Mouse (Mus musculus) hindbrain, embryonic 10.5 days (tissue): Measurements from ENCODE around the gene Rbm5. TPM values are rescaled to one million over a fixed set of nuclear protein-coding genes. Genes with fewer than 3 reads are reported as not detected.

Source experiments
- DNase-seq: peaks from one replicate; pipeline ENCODE4 v3.0.0-alpha.2; 2017; ENCODE audit warnings: low spot score
- H3K27ac ChIP-seq: fragments of 300-500 bp; sonication (generic); 2 replicates; pipeline ENCODE4 v1.5.1; 2016; ENCODE audit warnings: mild to moderate bottlenecking, moderate library complexity
- H3K27me3 ChIP-seq: fragments of 300-500 bp; sonication (generic); 2 replicates; pipeline ENCODE4 v1.6.1; 2016; ENCODE audit warnings: mild to moderate bottlenecking; ENCODE audit not compliant: poor library complexity, insufficient read depth, severe bottlenecking
- H3K36me3 ChIP-seq: fragments of 300-500 bp; sonication (generic); 2 replicates; pipeline ENCODE4 v1.6.1; 2016; ENCODE audit warnings: mild to moderate bottlenecking, moderate library complexity
- H3K4me1 ChIP-seq: fragments of 300-500 bp; sonication (generic); replicated peaks from 2 replicates; pipeline ENCODE4 v1.6.1; 2016; ENCODE audit warnings: mild to moderate bottlenecking
- H3K4me3 ChIP-seq: fragments of 300-500 bp; sonication (generic); 2 replicates; pipeline ENCODE4 v1.5.1; 2016; ENCODE audit warnings: mild to moderate bottlenecking, moderate library complexity
- H3K9me3 ChIP-seq: fragments of 300-500 bp; sonication (generic); 2 replicates; pipeline ENCODE4 v1.6.1; 2016; ENCODE audit warnings: mild to moderate bottlenecking, moderate library complexity
- WGBS: fragments of 180-500 bp; shearing (Covaris S2); methylation state at CpG from one replicate; pipeline ENCODE4 v1.1.7; 2016; 5-methylcytosine and 5-hydroxymethylcytosine counted together
- polyA plus RNA-seq: library from polyadenylated mRNA; unstranded; fragments of >200 nt; fragmentation: Nextera tagmentation; extraction: Ambion mirVana; gene quantifications from 2 replicates; pipeline ENCODE4 v1.2.1, GENCODE M21; 2016

Gene Rbm5
- polyA plus RNA-seq, 1 experiment from 2014 or later: 196 TPM

DNA sequence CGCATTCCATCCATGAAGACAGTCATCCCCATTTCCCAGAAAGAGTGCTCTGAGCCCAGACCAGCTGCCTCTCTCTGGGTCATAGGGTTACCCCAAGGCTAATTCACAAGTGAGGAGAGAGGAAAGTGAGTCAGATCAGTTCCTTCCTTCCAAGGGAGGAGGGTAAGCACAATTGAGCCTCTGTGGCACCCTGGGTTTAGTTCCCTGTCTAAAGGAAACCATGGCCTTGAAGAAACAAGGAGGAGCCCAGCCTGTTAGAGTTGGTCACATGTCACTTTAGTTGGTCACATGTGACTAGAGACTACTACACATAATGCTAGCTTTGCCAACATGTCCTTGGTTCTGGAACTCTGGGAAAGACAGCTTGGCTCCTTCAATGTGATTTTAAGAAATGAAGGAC, 46.0 kb downstream of the Rbm5 start:
- H3K9me3 ChIP-seq: no peaks in the 10 kb centered on the region
- peaks cover 85% of the 10 kb centered on the region for H3K4me1 ChIP-seq
- 91% methylated on average over 1 of the region's 1 CpGs for whole genome bisulfite sequencing
- peaks cover 37% of the 10 kb centered on the region for H3K27me3 ChIP-seq
- DNase-seq: no peak
- peak overlapping the region; percentile 85 for H3K27ac ChIP-seq
- H3K4me3 ChIP-seq: no peak overlapping the region
- H3K36me3 ChIP-seq: no peaks in the 10 kb centered on the region

DNA sequence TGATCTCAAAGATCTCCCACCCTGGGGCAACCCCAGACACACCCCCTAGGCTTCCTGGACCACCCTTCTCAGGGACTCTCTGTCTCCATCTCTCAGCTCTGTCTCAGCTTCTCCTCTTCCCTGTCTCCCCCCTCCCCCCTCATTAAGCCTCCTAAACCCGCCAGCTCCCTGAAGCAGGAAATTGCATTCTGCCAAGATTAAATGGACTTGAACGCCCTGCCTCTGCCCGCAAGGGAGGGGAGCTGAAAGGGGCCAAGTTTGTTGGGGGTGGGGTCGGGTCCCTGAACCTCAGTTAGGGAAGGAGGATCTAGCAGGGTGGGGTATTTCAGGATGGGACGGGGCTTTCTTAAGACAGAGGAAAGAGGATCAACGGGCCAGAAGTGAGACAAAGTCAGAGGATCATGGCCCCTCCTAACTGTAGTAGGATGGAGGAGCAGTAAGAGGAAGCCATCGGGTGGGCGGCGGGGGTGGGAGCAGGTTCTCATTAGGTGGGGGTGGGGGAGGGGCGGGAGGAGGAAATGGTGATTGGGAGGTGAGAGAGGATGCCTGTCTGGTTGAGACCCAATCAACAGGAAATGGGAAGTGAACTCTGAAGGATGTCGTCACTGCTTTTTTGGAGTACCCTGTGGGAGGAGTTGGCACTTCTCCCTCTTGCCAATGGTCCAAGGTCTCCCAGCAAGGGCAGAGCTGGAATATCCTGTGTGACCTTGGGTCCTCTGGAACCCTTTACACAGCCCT, 46.8 kb downstream of the Rbm5 start:
- Histone ChIP-seq H3K27ac (peak overlapping the region; percentile 85), H3K4me3 (peak overlapping the region; percentile 37), H3K36me3 (no peaks in the 10 kb centered on the region), H3K27me3 (peaks cover 44% of the 10 kb centered on the region), H3K4me1 (peaks cover 76% of the 10 kb centered on the region), H3K9me3 (no peaks in the 10 kb centered on the region)
- peak; percentile 44 for DNase-seq
- WGBS: 11% methylated on average over 10 of the region's 11 CpGs

DNA sequence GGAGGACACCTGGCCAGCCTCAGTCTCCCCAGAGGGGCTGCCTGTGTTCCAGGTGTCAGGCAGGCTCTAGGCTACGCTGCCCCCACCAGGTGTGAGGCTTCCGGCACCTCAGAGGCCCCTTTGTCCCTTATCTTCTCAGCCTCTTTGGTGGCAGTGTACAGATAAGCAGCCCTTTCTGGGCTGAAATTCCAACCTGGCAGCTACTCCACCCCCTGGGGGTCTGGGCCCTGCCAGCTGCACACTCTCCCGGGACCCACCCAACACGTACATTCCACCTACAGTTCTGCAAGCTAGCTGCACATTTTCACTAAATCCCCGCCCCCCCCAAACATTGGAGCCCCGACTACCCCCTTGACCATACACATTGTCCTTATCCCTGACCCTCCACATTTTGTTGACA, 47.5 kb downstream of the Rbm5 start:
- no peak for DNase-seq
- H3K27ac ChIP-seq: peak overlapping the region; percentile 85
- H3K4me3 ChIP-seq: peak overlapping the region; percentile 37; the same call in 1 of the 2 replicates
- H3K4me1 ChIP-seq: peaks cover 70% of the 10 kb centered on the region
- no peaks in the 10 kb centered on the region for H3K36me3 ChIP-seq
- 20% methylated on average over 6 of the region's 6 CpGs for WGBS
- H3K27me3 ChIP-seq: peaks cover 49% of the 10 kb centered on the region
- no peaks in the 10 kb centered on the region for H3K9me3 ChIP-seq

DNA sequence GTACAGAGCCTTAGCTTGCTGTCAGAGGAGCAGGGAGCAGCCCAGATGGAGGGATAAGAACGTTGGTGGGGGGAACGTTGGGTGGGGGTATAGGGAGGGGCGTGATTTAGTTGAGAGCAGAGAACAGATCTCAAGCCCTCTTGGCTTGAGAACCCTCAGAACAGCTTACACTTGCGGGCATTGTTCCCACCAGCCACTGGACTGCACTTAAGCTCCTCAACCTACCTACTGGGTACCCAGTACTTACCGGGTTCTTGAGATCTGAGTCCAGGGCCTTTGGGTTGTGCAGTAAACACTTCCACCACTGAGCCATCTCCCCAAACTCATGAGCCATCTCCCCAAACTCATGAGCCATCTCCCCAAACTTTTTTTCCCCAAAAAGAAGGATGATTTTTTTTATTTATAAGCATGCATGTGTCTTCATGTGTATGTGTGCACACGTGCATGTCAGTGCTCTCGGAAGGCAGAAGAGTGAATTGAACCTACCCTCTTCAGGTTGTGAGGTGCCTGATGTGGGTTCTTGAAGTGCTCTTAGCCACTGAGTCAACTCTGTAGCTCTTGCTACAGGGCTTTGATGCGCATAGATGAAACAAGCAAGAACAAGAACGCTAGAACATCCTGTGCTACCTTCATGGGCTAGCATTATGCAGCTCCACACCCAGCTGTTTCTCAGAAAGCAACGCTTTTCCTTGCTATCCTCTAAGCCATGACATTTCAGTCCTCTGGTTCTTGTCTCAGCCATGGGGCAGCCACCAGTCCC, 51.8 kb downstream of the Rbm5 start:
- peaks cover 64% of the 10 kb centered on the region for H3K4me1 ChIP-seq
- H3K4me3 ChIP-seq: no peak overlapping the region
- 87% methylated on average over 10 of the region's 10 CpGs for WGBS
- peaks cover 54% of the 10 kb centered on the region for H3K27me3 ChIP-seq
- H3K36me3 ChIP-seq: no peaks in the 10 kb centered on the region
- no peak for DNase-seq
- no peaks in the 10 kb centered on the region for H3K9me3 ChIP-seq
- H3K27ac ChIP-seq: no peak overlapping the region

DNA sequence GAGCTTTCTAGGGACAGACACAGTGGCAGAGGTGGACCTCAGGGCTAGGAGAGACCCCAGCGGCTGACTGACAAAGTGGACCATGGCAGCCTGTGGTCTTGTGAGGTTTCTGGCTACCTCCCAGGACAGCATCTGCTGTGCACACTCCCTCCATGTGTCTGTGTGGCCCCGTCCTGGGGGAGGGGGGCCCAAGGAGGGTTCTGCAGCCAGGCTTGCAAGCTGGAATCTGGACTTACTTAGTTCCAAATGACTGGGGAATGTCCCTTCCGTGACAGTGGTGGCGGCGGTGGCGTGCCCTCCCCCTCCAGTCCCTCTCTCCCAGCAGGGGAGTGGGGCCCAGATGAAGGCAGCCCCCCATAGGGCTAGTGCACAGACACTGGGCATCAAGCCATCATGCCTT, 53.8 kb downstream of the Rbm5 start:
- no peaks in the 10 kb centered on the region for H3K9me3 ChIP-seq
- H3K36me3 ChIP-seq: no peaks in the 10 kb centered on the region
- H3K4me1 ChIP-seq: peaks cover 51% of the 10 kb centered on the region
- peak overlapping the region; percentile 70 for H3K27ac ChIP-seq
- DNase-seq: no peak
- peaks cover 46% of the 10 kb centered on the region for H3K27me3 ChIP-seq
- H3K4me3 ChIP-seq: no peak overlapping the region; the same call in 1 of the 2 replicates
- 33% methylated on average over 6 of the region's 6 CpGs for WGBS

DNA sequence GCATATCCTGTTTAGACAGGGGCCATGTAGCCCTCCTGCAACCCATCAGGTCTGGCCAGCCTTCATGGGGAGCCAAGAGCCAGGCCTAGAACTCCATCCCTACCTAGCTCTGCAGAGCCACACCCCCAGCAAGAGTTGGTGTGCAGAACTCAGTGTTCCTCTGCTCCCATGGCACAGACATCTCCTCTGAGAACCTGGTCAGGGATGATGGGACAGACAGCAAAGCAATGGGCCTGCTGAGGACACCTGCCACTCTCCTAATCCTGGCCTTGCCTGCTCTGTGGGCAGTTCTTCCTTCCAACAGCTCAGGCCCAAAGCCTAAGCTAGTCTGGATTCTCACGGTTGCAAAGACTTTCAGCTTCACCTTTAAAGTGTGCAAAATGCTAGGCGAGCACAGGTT, 55.2 kb downstream of the Rbm5 start:
- Histone ChIP-seq H3K27ac (peak overlapping the region; percentile 81; the same call in 1 of the 2 replicates), H3K4me3 (no peak overlapping the region), H3K9me3 (no peaks in the 10 kb centered on the region), H3K36me3 (no peaks in the 10 kb centered on the region), H3K4me1 (peaks cover 52% of the 10 kb centered on the region), H3K27me3 (peaks cover 51% of the 10 kb centered on the region)
- WGBS: 85% methylated on average over 2 of the region's 2 CpGs
- DNase-seq: no peak

DNA sequence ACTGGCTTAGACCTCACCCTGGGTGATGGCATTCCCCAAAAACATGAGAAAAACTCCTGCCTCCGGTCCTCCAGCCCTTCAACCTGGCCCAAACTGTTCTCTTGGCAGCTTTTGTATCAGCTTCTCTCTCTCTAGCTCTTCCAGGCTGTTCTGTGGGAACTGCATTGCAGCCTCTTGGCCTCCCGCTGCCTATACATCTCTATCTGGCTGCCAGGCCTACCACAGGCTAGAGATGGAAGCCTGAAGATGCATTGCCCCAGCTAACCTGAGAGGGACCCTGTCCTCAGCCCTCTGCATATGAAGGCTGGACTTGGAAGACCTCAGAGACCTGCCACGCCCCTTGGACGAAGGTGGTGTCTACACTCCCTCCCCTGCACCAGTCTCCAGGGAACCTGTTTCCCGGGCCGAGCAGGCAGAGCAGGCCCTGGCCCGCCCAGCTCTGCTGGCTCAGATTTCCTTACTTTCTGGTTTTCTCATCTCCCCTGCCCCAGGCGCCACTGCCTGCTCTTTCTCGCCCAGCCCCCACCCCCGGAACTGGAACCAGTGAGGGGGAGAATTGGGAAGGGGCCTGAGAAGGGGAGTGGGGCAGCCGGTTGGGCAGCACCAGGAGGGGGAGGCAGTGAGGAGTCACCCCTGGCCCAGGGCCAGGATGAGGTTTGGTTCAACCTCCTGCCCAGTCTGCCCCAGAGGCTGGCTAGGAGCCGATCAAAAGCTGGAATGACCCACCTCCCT, 56.4 kb downstream of the Rbm5 start:
- H3K4me3 ChIP-seq: peak overlapping the region; percentile 28; the same call in 1 of the 2 replicates
- H3K36me3 ChIP-seq: no peaks in the 10 kb centered on the region
- H3K27me3 ChIP-seq: peaks cover 55% of the 10 kb centered on the region
- no peaks in the 10 kb centered on the region for H3K9me3 ChIP-seq
- DNase-seq: peak; percentile 62
- peak overlapping the region; percentile 81 for H3K27ac ChIP-seq
- H3K4me1 ChIP-seq: peaks cover 60% of the 10 kb centered on the region
- WGBS: 16% methylated on average over 12 of the region's 12 CpGs

DNA sequence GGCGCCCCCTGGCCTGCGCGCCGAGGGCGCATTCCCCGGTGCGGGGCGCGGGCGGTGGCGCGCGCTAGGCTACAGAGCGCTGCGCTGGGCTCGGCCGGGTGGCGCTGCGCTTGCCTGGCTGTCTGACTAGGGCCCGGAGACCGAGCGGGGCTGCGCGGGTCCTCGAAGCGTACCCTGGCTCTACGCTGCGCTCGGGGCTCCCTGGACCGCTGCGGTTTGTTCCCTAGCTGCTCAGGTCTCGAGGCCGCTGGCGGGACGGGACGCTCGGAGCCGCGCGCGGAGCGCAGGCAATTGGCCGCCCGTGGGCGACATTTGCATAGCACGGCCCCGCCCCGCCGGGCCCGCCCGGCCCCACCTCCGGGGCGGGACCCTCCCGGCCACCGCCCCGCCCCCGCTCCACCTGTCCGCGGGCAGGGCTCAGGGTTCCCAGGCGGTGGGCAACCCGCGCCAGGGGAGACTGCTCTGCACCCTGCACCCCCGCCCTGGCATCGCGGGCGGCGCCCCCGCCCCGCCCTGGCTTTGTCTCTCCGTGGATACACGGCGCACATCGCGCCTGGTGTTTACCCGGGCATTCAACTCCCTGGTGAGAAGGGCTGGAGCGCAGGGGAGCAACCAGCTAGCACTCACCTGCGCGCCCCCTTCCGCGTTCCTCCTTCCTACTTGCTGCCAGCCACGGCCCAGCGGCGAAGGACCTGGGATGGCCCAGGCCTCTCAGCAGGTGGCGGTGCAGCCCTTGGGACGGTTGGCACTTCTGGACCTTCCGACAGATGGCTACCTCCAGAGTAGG, 60.9 kb downstream of the Rbm5 start, which contains the start of gene Sema3f:
Gene Sema3f, minus strand, starts transcription at position 779 of the 787 bp plus-strand sequence.
- Histone ChIP-seq H3K4me3 (peak within 1 kb of the TSS; percentile 83), H3K27me3 (peaks cover 77% of the 10 kb centered on the region), H3K36me3 (peaks cover 11% of the 10 kb centered on the region), H3K4me1 (peaks cover 80% of the 10 kb centered on the region), H3K9me3 (no peaks in the 10 kb centered on the region), H3K27ac (peak within 1 kb of the TSS; percentile 95)
- DNase-seq: peak; percentile 81
- WGBS: under 1% methylated on average over 86 of the region's 86 CpGs

DNA sequence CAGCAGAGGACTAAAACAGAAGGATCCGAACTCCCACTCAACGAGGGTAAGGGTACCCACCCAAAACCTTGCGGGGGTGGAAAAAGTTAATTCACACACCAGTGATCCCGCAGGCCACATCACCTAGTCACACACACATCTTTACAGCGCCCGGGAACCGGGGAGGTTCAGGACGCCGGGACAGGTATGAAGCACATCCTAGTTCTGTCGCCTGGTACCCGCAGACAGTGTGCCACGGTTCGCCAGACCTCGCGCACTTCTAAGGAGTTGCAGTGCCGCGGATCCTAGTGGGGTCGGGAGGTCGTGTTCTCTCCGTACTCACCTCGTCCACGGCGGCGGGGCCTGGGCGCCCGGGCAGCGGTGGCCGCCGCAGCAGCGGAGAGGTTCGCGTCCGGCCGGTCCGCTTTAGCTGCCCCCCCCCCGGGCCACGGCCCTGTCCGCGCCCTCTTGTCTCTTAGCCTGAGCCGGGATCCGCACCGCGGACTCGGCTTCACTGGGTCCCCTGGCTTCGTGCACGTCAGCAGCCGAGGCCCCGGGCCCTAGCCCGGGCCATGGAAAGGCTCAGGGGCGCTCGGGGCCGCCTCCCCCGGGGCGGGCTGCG, 61.6 kb downstream of the Rbm5 start:
- H3K4me1 ChIP-seq: peaks cover 80% of the 10 kb centered on the region
- H3K27ac ChIP-seq: peak overlapping the region; percentile 95
- no peaks in the 10 kb centered on the region for H3K9me3 ChIP-seq
- WGBS: under 1% methylated on average over 54 of the region's 55 CpGs
- peaks cover 18% of the 10 kb centered on the region for H3K36me3 ChIP-seq
- peak overlapping the region; percentile 83 for H3K4me3 ChIP-seq
- DNase-seq: peak; percentile 46
- H3K27me3 ChIP-seq: peaks cover 83% of the 10 kb centered on the region

DNA sequence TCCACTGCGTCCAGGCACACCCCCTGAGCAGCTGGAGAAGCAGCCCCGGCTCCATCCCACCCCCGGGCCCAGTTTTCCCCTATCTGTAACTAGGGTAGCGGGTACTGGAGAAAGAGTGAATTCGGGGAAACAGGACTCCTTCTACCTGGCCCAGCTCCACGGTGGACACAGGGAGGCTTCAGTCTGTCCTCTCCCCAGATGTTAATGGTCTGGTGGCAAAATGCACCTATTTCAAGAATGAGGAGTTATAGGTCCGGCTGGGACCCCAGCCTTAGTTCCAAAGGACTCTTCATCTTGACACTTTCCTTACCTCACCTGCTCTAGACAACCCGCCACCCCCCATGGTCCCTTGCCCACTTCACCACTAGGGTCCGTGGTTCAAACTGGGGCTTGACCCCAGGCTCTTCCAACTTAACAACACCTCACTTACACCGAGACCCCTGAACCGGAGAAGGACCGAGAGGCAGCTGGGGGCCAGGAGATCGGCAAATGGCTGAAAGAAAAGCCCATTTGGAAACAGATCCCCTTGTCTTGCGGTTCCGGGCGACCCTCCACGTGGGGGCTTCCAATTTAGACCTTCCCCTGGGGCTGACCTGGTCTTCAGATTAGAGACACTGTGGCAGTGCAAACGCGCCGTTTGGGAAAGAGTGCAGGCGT, 62.2 kb downstream of the Rbm5 start:
- DNase-seq: no peak
- Histone ChIP-seq H3K27ac (peak overlapping the region; percentile 95), H3K4me3 (peak overlapping the region; percentile 83), H3K27me3 (peaks cover 83% of the 10 kb centered on the region), H3K36me3 (peaks cover 24% of the 10 kb centered on the region), H3K9me3 (no peaks in the 10 kb centered on the region), H3K4me1 (peaks cover 80% of the 10 kb centered on the region)
- WGBS: 1% methylated on average over 21 of the region's 21 CpGs

DNA sequence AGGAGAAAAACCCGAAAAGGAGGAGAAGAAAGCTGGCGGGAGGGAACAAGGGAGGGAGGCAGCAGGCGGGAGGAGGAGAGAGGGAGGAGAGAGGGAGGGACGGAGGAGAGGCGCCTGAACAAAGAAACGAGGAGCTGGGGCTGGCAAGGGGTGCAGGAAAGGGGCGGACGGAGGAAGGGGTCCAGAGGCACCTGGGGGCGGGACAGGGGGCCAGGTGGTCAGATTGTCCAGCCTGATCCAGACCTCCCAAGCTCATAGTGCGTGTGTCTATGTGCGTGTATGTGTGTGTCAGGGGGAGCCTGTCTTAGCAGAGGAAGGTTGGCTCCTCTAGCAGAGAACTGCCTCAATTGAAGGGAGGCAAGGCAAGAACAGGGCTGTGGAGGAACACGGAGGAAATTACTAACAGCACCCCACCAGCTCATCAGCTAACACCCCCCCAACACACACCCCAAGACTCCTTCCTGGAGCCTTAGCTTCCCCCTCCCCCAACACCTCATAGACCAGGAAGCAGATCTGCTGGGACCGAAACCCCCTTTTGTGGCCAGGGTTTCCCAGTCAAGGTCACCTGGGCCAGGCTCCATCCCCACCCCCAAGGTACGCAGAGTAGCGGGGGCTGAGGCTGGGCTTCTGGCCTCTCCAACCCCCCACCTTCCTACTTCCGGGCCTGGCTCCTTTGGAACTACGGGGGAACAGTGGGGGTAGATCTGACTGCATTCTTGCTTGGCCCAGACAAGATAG, 62.9 kb downstream of the Rbm5 start:
- DNase-seq: peak; percentile 59
- Histone ChIP-seq H3K4me1 (peaks cover 83% of the 10 kb centered on the region), H3K36me3 (peaks cover 31% of the 10 kb centered on the region), H3K9me3 (no peaks in the 10 kb centered on the region), H3K27ac (peak overlapping the region; percentile 95), H3K27me3 (peaks cover 88% of the 10 kb centered on the region), H3K4me3 (peak overlapping the region; percentile 83)
- WGBS: under 1% methylated on average over 17 of the region's 17 CpGs
